Mouse (Mus musculus) heart, embryonic 15.5 days (tissue): ENCODE measurements around the gene Atg101. TPM values are rescaled to one million over a fixed set of nuclear protein-coding genes. Genes with fewer than 3 reads are reported as not detected.
A peak's percentile ranks its signal among the peaks of the same experiment; 100 is the strongest.

Experiments used
- ATAC-seq: fragments of 200-750 bp; cut with Nextera tagmentation; replicated peaks from 2 replicates; pipeline ENCODE4 v1.8.0; 2017; ENCODE audit warnings: low read depth, moderate TSS enrichment; ENCODE audit not compliant: insufficient number of reproducible peaks, insufficient read depth, low FRiP score
- H3K27ac ChIP-seq: fragments of 300-500 bp; sonication (generic); 2 replicates; pipeline ENCODE4 v1.5.1; 2015; ENCODE audit warnings: mild to moderate bottlenecking, inconsistent platforms
- H3K27me3 ChIP-seq: fragments of 300-500 bp; sonication (generic); 2 replicates; pipeline ENCODE4 v1.6.1; 2015; ENCODE audit warnings: inconsistent platforms
- H3K36me3 ChIP-seq: fragments of 300-500 bp; sonication (generic); 2 replicates; pipeline ENCODE4 v1.6.1; 2015; ENCODE audit warnings: mild to moderate bottlenecking, inconsistent platforms
- H3K4me1 ChIP-seq: fragments of 300-500 bp; sonication (generic); replicated peaks from 2 replicates; pipeline ENCODE4 v1.6.1; 2015; ENCODE audit warnings: inconsistent platforms
- H3K4me2 ChIP-seq: fragments of 300-500 bp; sonication (generic); 2 replicates; pipeline ENCODE4 v1.6.1; 2015; ENCODE audit warnings: inconsistent platforms, mild to moderate bottlenecking, moderate library complexity
- H3K4me3 ChIP-seq: fragments of 300-500 bp; sonication (generic); 2 replicates; pipeline ENCODE4 v1.5.1; 2015; ENCODE audit warnings: mild to moderate bottlenecking, inconsistent platforms
- H3K9ac ChIP-seq: fragments of 300-500 bp; sonication (generic); 2 replicates; pipeline ENCODE4 v1.6.1; 2015; ENCODE audit warnings: mild to moderate bottlenecking, inconsistent platforms
- H3K9me3 ChIP-seq: fragments of 300-500 bp; sonication (generic); replicated peaks from 2 replicates; pipeline ENCODE4 v1.6.1; 2016; ENCODE audit warnings: inconsistent platforms
- WGBS: fragments of 180-500 bp; shearing (Covaris S2); methylation state at CpG from one replicate; pipeline ENCODE4 v1.1.7; 2015; ENCODE audit warnings: mixed read lengths; 5-methylcytosine and 5-hydroxymethylcytosine counted together
- polyA plus RNA-seq: library from polyadenylated mRNA; unstranded; fragments of >200 nt; fragmentation: Nextera tagmentation; extraction: Ambion mirVana; gene quantifications from 2 replicates; pipeline ENCODE4 v1.2.1, GENCODE M21; 2015

Gene Atg101
- 52.0 and 59.9 TPM in 2 replicates for polyA plus RNA-seq

GRCm38 (mm10) chr15:101283911-101284750 is at the start of gene Atg101:
TSS of gene Atg101 (plus strand) at chr15:101284272.
- peaks cover 25% of the 10 kb centered on the region for H3K36me3 ChIP-seq
- H3K9me3 ChIP-seq = no peaks in the 10 kb centered on the region
- H3K4me1 ChIP-seq = peaks cover 29% of the 10 kb centered on the region
- no peaks in the 10 kb centered on the region for H3K27me3 ChIP-seq
- H3K4me3 ChIP-seq = peak within 1 kb of the TSS; percentile 89
- peak within 1 kb of the TSS; percentile 88 for H3K9ac ChIP-seq
- under 1% methylated on average over 61 of the region's 61 CpGs for WGBS
- H3K27ac ChIP-seq = peak within 1 kb of the TSS; percentile 84
- ATAC-seq = peak; percentile 88
- H3K4me2 ChIP-seq = peak within 1 kb of the TSS; percentile 97

GRCm38 (mm10) chr15:101234611-101235341 is 49.3 kb upstream of the Atg101 start:
- Histone ChIP-seq H3K36me3 (peaks cover 16% of the 10 kb centered on the region; the same call in 1 of the 2 replicates), H3K9ac (no peak overlapping the region), H3K4me2 (no peak overlapping the region), H3K9me3 (no peaks in the 10 kb centered on the region), H3K27ac (no peak overlapping the region), H3K4me3 (no peak overlapping the region), H3K4me1 (peaks cover 37% of the 10 kb centered on the region), H3K27me3 (no peaks in the 10 kb centered on the region)
- WGBS = 60% methylated on average over 10 of the region's 10 CpGs
- no peak for ATAC-seq

- H3K27me3 ChIP-seq = no peaks in the 10 kb centered on the region
- no peak overlapping the region for H3K4me2 ChIP-seq
Observed at GRCm38 (mm10) chr15:101235342-101235698, 48.8 kb upstream of the Atg101 start.

GRCm38 (mm10) chr15:101235728-101236327 is 48.2 kb upstream of the Atg101 start:
- Histone ChIP-seq H3K9ac (peak overlapping the region; percentile 20; the same call in 1 of the 2 replicates), H3K27me3 (no peaks in the 10 kb centered on the region)
- WGBS = 26% methylated on average over 12 of the region's 12 CpGs

More at GRCm38 (mm10) chr15:101235342-101235698, 48.8 kb upstream of the Atg101 start:
- peak overlapping the region; percentile 57; the same call in 1 of the 2 replicates for H3K27ac ChIP-seq
- no peak for ATAC-seq
- peaks cover 37% of the 10 kb centered on the region for H3K4me1 ChIP-seq
- no peak overlapping the region for H3K9ac ChIP-seq
- WGBS = 35% methylated on average over 5 of the region's 5 CpGs
- H3K36me3 ChIP-seq = peaks cover 11% of the 10 kb centered on the region; the same call in 1 of the 2 replicates
- H3K9me3 ChIP-seq = no peaks in the 10 kb centered on the region
- no peak overlapping the region for H3K4me3 ChIP-seq

GRCm38 (mm10) chr15:101236878-101237277 is 47.2 kb upstream of the Atg101 start:
- no peaks in the 10 kb centered on the region for H3K9me3 ChIP-seq
- no peak overlapping the region for H3K4me3 ChIP-seq
- H3K4me1 ChIP-seq = peaks cover 43% of the 10 kb centered on the region
- no peak overlapping the region; the same call in 1 of the 2 replicates for H3K9ac ChIP-seq
- no peaks in the 10 kb centered on the region for H3K27me3 ChIP-seq
- no peak overlapping the region for H3K4me2 ChIP-seq
- no peak overlapping the region for H3K27ac ChIP-seq
- no peak for ATAC-seq
- H3K36me3 ChIP-seq = no peaks in the 10 kb centered on the region
- 5% methylated on average over 3 of the region's 3 CpGs for WGBS

More at GRCm38 (mm10) chr15:101235728-101236327, 48.2 kb upstream of the Atg101 start:
- H3K4me3 ChIP-seq = no peak overlapping the region
- H3K9me3 ChIP-seq = no peaks in the 10 kb centered on the region
- peaks cover 38% of the 10 kb centered on the region for H3K4me1 ChIP-seq
- no peak for ATAC-seq
- peak overlapping the region; percentile 57; the same call in 1 of the 2 replicates for H3K27ac ChIP-seq
- H3K36me3 ChIP-seq = peaks cover 9% of the 10 kb centered on the region; the same call in 1 of the 2 replicates
- H3K4me2 ChIP-seq = peak overlapping the region; percentile 22

- H3K27me3 ChIP-seq = no peaks in the 10 kb centered on the region
- ATAC-seq = no peak
- H3K4me2 ChIP-seq = peak overlapping the region; percentile 85
- WGBS = 3% methylated on average over 28 of the region's 28 CpGs
- H3K9me3 ChIP-seq = no peaks in the 10 kb centered on the region
- H3K4me3 ChIP-seq = peak overlapping the region; percentile 44
- H3K36me3 ChIP-seq = no peaks in the 10 kb centered on the region
- peak overlapping the region; percentile 48 for H3K9ac ChIP-seq
- H3K4me1 ChIP-seq = peaks cover 54% of the 10 kb centered on the region
- H3K27ac ChIP-seq = peak overlapping the region; percentile 50
Observed at GRCm38 (mm10) chr15:101238885-101239511, 45.1 kb upstream of the Atg101 start.

- Histone ChIP-seq H3K27me3 (no peaks in the 10 kb centered on the region), H3K36me3 (no peaks in the 10 kb centered on the region), H3K4me3 (no peak overlapping the region), H3K27ac (peak overlapping the region; percentile 98; the same call in 1 of the 2 replicates), H3K4me1 (peaks cover 55% of the 10 kb centered on the region), H3K9me3 (no peaks in the 10 kb centered on the region), H3K9ac (no peak overlapping the region), H3K4me2 (no peak overlapping the region)
- WGBS = 67% methylated on average over 8 of the region's 8 CpGs
- ATAC-seq = no peak
Observed at GRCm38 (mm10) chr15:101239821-101240220, 44.3 kb upstream of the Atg101 start.

GRCm38 (mm10) chr15:101240799-101241204 is 43.3 kb upstream of the Atg101 start:
- no peaks in the 10 kb centered on the region for H3K9me3 ChIP-seq
- no peaks in the 10 kb centered on the region for H3K27me3 ChIP-seq
- peak overlapping the region; percentile 54 for H3K9ac ChIP-seq
- 2% methylated on average over 10 of the region's 10 CpGs for WGBS
- peak overlapping the region; percentile 67 for H3K4me2 ChIP-seq
- peak overlapping the region; percentile 98 for H3K27ac ChIP-seq
- no peaks in the 10 kb centered on the region for H3K36me3 ChIP-seq
- H3K4me1 ChIP-seq = peaks cover 47% of the 10 kb centered on the region
- peak; percentile 86 for ATAC-seq
- peak overlapping the region; percentile 37 for H3K4me3 ChIP-seq

GRCm38 (mm10) chr15:101241236-101241635 is 42.8 kb upstream of the Atg101 start:
- ATAC-seq = peak; percentile 61
- Histone ChIP-seq H3K4me3 (peak overlapping the region; percentile 37), H3K27me3 (no peaks in the 10 kb centered on the region), H3K27ac (peak overlapping the region; percentile 98), H3K4me1 (peaks cover 45% of the 10 kb centered on the region), H3K4me2 (peak overlapping the region; percentile 67), H3K9ac (peak overlapping the region; percentile 54), H3K36me3 (no peaks in the 10 kb centered on the region), H3K9me3 (no peaks in the 10 kb centered on the region)
- WGBS = 25% methylated on average over 9 of the region's 9 CpGs

GRCm38 (mm10) chr15:101241853-101242252 is 42.2 kb upstream of the Atg101 start:
- Histone ChIP-seq H3K27me3 (no peaks in the 10 kb centered on the region), H3K27ac (peak overlapping the region; percentile 98), H3K36me3 (no peaks in the 10 kb centered on the region), H3K4me3 (0 out of 2 replicates have a peak overlapping the region, but pooled peaks have one; percentile 37), H3K9ac (peak overlapping the region; percentile 47), H3K4me1 (peaks cover 47% of the 10 kb centered on the region), H3K4me2 (peak overlapping the region; percentile 67), H3K9me3 (no peaks in the 10 kb centered on the region)
- WGBS = 55% methylated on average over 9 of the region's 9 CpGs
- ATAC-seq = no peak
